Mouse (Mus musculus): ENCODE measurements around the gene Lrrc63. TPM values are rescaled to one million over a fixed set of nuclear protein-coding genes. Genes with fewer than 3 reads are reported as not detected.

The Lrrc63 gene
- polyA plus RNA-seq, 2 experiments from 2014 or later, result not detected

Other genes starting within 250 kb of the Lrrc63 start
- gene Lrch1, start 183.0 kb downstream of the Lrrc63 start, polyA plus RNA-seq (2017; shearing (Covaris generic)), result 10 to 100 TPM; 30.1 to 30.3 TPM
- gene Rubcnl, start 114.9 kb downstream of the Lrrc63 start, polyA plus RNA-seq (2017; shearing (Covaris generic)), result 1 to 10 TPM in 1 of 2 experiments, under 1 TPM in 1; 0.51 to 1.3 TPM
- 1,000 to 10,000 TPM; 1,290 to 1,712 TPM for gene Lcp1, start 220 bp upstream of the Lrrc63 start, polyA plus RNA-seq (2017; shearing (Covaris generic))
- gene Cpb2, start 111.4 kb upstream of the Lrrc63 start, polyA plus RNA-seq (2017; shearing (Covaris generic)), result not detected
- 10 to 100 TPM; 21.7 to 23.9 TPM for gene Zc3h13, start 153.5 kb upstream of the Lrrc63 start, polyA plus RNA-seq (2017; shearing (Covaris generic))